Mouse (Mus musculus): ENCODE data around the gene She.

DNA sequence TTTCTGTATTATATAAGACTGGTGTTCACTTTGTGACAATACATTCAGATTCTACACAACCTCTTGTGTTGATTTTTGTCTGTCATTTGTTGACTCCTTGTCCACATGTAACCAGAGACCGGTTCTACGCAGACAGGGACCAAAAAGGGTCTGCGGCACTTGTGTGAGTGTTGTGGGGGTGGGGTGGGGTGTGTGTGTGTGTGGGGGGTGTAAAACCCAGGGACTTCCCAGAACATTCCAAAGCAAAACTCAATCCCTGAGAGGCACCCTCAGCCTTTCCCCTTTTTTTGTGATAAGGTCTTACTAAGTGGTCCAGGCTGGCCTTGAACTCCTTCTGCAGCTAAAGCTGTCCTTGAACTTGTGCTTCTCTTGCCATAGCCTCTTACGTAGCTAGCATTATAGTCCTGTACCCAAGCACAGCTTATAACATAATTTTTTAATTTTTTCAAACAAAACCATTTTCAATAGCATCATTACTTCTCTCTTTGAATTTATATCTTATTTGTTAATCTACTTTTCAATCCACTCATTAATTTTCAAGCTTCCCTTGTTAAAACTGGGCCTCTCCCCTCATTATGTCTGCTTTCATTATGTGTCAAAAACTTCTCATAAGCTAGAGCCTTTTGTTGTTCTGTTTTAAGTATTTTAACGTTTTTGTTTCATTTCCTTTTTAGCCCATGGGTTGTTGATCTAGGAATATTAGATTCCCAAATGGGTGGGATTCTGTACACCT lies 30.2 kb upstream of the She start:
- TF ChIP-seq CTCF (IDR thresholded peaks at IDR 0.05; ENCODE audit: low read depth, low read length) (no peak), GATA2 (IDR thresholded peaks at IDR 0.05; ENCODE audit: borderline replicate concordance, low read depth, low read length) (no peak)

Measured in G1E (cell line).